Mouse (Mus musculus) WW6 (cell line): Measurements from ENCODE around the gene Capn13.

Experiments used
- DNase-seq: peaks from one replicate; pipeline ENCODE4 v3.0.0-alpha.2; 2013; ENCODE audit warnings: low read depth, low spot score

Gene Capn13

GRCm38 (mm10) chr17:73343632-73344390, 56.9 kb downstream of the Capn13 start:
- DNase-seq, result no peak

- no peak for DNase-seq
Measured at GRCm38 (mm10) chr17:73342673-73343072, 58.0 kb downstream of the Capn13 start.

- no peak for DNase-seq
Measured at GRCm38 (mm10) chr17:73329071-73329470, 71.6 kb downstream of the Capn13 start.

GRCm38 (mm10) chr17:73325314-73325713, 75.4 kb downstream of the Capn13 start:
- DNase-seq, result no peak

GRCm38 (mm10) chr17:73324732-73325131, 75.9 kb downstream of the Capn13 start:
- DNase-seq, result no peak

GRCm38 (mm10) chr17:73323981-73324380, 76.7 kb downstream of the Capn13 start:
- no peak for DNase-seq

- DNase-seq, result no peak
Measured at GRCm38 (mm10) chr17:73314786-73315185, 85.9 kb downstream of the Capn13 start.

GRCm38 (mm10) chr17:73311491-73311890, 89.2 kb downstream of the Capn13 start:
- no peak for DNase-seq

- no peak for DNase-seq
Measured at GRCm38 (mm10) chr17:73308691-73309090, 92.0 kb downstream of the Capn13 start.

GRCm38 (mm10) chr17:73306626-73307025, 94.0 kb downstream of the Capn13 start:
- no peak for DNase-seq

GRCm38 (mm10) chr17:73305622-73306021, 95.0 kb downstream of the Capn13 start:
- DNase-seq, result peak; percentile 26

- no peak for DNase-seq
Measured at GRCm38 (mm10) chr17:73304086-73304812, 96.4 kb downstream of the Capn13 start.

- DNase-seq, result no peak
Measured at GRCm38 (mm10) chr17:73303676-73304075, 97.0 kb downstream of the Capn13 start.

GRCm38 (mm10) chr17:73303217-73303616, 97.4 kb downstream of the Capn13 start:
- no peak for DNase-seq

- peak; percentile 50 for DNase-seq
Measured at GRCm38 (mm10) chr17:73302104-73302503, 98.6 kb downstream of the Capn13 start.

GRCm38 (mm10) chr17:73301258-73302050, 99.2 kb downstream of the Capn13 start:
- DNase-seq, result peak; percentile 45

- no peak for DNase-seq
Measured at GRCm38 (mm10) chr17:73300147-73300880, 100.4 kb downstream of the Capn13 start.

GRCm38 (mm10) chr17:73298981-73299380, 101.7 kb downstream of the Capn13 start:
- no peak for DNase-seq

GRCm38 (mm10) chr17:73296855-73297254, 103.8 kb downstream of the Capn13 start:
- no peak for DNase-seq

GRCm38 (mm10) chr17:73293237-73293636, 107.4 kb downstream of the Capn13 start:
- no peak for DNase-seq

GRCm38 (mm10) chr17:73284301-73284700, 116.4 kb downstream of the Capn13 start:
- DNase-seq, result no peak
